Mouse (Mus musculus) gastrocnemius, postnatal 36 days (tissue): ENCODE results near the gene Hdlbp. TPM values are rescaled to one million over a fixed set of nuclear protein-coding genes. Genes with fewer than 3 reads are reported as not detected.
A peak's percentile ranks its signal among the peaks of the same experiment; 100 is the strongest.
"Not testable (repeated sequence)": the region's sequence is repeated elsewhere in the genome, so short reads cannot be mapped to it uniquely, and the experiment has no call there.

Experiments
- DNase-seq, 2 experiments: peaks; one replicate each; pipeline ENCODE4 v3.0.0; 2022
- intact Hi-C: fragments of 180-260 bp; cut with DNase I; formaldehyde crosslinking; loops from one replicate; pipeline ENCODE4 v1.15.1; 2025
- total RNA-seq, 2 experiments: library from RNA; stranded (reverse); gene quantifications; 2 replicates each; pipeline ENCODE4 v1.2.3; 2021

The Hdlbp gene
- total RNA-seq, 2 experiments from 2014 or later, result 289 to 302 TPM

DNA sequence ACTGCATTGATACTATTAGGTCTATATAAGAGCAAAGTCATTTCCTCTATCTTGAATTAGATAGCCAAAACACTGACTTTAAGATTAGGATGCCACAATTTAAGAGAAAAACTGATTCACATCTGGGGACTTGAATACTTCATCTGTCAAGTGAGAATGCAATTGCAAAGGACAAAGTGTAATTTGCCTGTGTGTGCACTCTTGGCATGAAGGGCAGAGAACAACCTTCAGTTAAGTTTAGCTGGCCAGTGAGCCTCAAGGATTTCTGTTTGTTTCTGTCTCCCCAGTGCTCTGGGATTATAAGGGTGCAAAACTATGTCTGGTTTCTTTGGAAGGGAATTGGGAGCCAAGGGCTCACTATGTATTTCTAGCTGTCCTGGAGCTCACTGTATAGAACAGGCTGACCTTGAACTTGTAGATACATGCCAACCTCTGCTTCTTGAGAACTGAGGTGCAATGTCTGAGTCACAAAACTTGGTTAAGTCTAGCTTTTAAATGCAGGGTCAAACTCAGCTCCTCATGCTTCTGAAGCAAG lies 24.8 kb downstream of the Hdlbp start:
- DNase-seq, result no peak
- intact Hi-C loops, result no loop called here

DNA sequence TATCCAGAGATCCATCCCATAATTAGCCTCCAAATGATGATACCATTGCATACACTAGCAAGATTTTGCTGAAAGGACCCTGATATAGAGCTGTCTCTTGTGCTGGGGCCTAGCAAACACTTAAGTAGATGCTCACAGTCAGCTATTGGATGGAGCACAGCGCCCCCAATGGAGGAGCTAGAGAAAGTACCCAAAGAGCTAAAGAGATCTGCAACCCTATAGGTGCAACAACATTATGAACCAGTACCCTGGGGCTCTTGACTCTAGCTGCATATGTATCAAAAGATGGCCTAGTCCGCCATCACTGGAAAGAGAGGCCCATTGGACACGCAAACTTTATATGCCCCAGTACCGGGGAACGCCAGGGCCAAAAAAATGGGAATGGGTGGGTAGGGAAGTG lies 28.5 kb downstream of the Hdlbp start:
- intact Hi-C loops, DNase-seq: not testable (repeated sequence)

DNA sequence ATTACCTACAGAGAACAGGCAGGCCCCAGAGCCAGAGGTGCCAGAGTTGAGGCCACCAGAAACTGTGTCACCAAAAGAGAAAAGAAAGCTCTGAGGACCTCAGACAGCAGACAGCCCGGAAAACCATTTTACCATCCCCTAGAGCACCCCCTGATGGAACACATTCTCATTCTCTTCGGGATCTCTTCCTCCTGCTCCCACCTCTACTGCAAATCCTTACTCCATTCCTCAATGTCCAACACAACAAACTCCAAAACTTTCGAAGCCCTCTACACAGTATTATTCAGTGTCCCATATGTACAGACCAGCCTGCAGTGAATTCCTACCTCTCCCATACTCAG lies 32.8 kb downstream of the Hdlbp start:
- DNase-seq, result no peak
- intact Hi-C loops, result loop anchor here (2.0 to 5.0 kb wide), 2 partner anchors 33 to 62 kb away; partner anchors contain the start of gene Hdlbp

DNA sequence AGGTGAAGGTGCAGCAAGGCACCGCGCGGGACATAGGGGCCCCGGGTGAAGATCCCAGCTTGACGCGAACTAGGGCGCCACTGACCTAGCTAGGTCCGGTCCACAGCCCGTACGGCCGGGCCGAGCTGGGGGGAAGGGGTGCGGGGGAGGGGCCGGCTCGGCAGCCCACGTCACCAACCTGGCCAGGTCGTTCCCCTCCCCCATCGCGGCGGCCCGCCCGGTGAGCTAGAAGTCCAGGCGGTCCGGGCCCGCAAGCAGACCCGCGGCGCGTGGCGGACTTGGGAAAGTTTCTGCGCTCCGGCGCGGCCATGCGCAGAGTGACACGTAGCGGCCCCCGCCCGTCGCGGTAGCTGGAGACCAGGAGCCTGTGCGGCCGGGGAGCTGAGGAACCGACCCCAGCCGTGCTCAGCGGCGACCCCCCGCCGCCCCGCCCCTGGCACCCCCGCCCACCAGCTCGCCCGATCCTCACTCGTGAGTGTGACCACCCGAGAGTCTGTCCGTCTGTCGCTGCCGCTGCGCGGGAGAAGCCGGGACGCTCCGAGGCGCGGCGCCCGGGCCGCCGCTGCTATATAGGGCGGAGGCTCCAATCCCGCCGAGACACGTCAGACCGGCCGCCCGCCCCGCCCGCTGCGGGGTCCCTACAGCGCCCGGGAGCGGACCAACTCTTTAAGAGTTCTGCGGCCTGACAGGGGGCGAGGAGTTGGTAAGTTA lies 33.3 kb downstream of the Hdlbp start:
- intact Hi-C loops, result loop anchor here (2.0 to 5.0 kb wide), 2 partner anchors 34 to 62 kb away; partner anchors contain the start of gene Hdlbp
- DNase-seq, result peak; percentile 73 to 75

DNA sequence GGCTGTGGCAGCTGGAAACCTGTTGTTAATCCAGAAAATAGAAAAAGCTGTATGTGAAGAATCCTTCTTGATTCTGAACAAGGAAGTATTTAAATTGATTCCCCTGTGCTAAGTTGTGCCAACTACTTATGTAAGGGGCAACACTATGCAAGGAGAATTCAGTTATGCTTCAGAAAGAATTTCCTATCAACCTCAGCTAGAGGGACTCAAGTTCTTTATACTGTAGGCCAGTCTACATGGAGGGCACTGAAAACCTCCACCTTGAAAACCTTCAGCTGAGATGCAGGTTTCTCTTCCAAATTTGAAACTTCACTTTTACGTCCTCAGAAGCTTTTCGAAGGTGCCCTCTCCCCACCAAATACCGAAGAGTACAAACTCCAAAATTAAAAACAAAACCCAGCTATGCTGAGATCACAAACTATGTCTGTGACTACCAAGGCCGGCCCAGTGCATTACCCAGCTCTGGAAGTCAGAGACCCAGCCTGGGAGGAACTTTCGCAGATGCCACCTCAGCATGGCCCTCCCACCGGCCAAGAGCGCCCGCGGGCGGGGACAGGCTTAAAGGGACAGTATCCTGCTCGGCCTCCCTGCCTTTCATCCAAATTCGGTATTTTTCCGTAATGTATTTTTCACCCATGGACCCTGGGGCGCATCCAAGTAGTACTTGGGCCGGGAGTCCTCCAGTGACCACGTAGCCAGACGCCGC lies 34.1 kb downstream of the Hdlbp start:
- intact Hi-C loops, result loop anchor here (2.0 to 5.0 kb wide), 3 partner anchors 34 to 63 kb away; partner anchors contain the start of gene Hdlbp

DNA sequence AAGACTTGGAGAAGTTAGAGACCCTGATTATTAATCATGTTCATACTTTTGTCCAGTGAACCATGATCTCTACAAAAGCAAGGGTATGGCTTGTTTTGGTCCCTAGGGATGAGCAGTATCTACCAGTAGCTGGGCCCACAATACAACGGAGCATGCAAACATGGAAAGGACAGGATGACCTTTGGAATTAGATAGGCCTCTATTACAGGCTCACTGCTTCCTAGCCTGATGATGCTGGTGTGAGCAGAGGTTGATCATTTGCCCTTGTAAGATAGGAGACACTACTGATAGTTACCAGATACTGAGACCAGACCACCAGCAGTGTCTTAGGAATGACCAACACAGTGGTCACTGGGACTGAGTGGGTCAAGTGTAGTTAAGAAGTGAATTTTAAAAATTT lies 39.3 kb downstream of the Hdlbp start:
- no peak for DNase-seq
- intact Hi-C loops, result no loop called here

More for the DNA sequence above, 34.1 kb downstream of the Hdlbp start:
- peak; percentile 64 to 81 for DNase-seq

DNA sequence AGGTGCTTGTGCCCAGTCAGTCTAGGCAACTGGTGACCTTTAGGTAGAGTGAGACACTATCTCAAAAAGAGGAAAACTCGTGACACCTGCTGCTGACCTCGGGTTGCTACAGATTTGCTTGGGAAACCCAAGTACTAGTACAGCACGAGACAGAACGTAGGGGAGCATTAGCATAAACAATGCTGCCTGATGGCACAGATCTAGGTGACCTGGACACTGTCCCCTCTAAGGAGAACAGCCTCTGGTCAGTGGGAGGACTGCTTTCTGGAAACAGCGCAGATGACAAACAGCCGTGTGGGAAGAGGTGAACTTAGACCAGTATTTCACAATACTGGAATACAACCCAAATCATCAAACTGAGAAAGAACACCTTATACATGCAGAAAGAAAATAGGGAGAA lies 46.5 kb downstream of the Hdlbp start:
- intact Hi-C loops, result loop anchor here (5.0 kb wide), 1 partner anchor 70 kb away; no protein-coding TSS in a partner anchor
- DNase-seq, result no peak

DNA sequence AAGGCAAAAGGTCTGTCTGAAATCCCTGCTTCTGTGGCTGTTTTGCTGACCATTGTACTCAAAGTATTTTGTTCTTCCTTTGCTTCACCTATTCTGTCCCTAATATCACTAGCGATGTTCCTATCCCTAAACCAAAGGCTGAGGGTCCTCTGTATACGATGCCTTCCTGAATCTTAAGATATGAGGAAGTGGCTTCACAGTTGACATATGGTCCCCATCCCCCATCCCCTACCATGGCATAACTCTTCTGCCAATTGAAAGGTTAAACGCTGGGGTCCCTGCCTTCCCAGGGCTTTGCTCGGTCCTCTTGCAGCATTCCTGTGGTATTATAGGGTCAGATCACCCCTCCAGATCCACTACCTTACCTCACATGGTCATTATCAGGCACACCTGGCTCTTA lies 75.2 kb downstream of the Hdlbp start:
- intact Hi-C loops, result no loop called here
- no peak for DNase-seq

DNA sequence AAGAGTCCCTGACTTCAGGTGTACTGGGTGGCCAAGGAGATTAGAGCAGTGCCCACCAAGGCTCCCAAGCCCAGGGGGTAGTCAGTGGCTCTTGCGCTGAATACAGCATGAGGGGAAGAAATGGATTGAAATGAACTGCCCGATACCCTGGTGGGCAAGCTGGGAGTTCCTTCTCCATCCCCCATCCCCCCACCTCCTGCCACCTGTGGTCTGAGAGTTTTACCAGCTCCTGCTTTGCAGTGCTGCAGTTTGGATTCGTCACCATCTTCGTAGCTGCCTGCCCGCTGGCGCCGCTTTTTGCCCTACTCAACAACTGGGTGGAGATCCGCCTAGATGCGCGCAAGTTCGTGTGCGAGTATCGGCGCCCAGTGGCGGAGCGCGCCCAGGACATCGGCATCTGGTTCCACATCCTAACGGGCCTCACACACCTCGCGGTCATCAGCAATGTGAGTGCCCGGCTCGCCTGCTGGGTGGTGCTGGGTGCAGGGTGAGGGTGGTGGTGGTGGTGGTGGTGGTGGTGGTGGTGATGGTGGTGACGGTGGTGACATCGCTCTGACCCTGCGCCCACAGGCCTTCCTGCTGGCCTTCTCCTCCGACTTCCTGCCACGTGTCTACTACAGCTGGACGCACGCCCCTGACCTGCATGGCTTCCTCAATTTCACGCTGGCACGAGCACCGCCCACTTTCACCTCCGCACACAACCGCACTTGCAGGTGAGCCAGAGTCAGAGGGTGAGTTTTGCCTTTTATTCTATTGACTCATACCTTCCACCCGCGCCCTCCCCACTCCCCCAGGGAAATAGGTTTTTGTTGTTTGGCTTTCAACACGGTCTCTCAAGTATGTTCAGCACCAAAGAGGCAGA lies 77.2 kb downstream of the Hdlbp start:
- intact Hi-C loops, result no loop called here
- no peak for DNase-seq

DNA sequence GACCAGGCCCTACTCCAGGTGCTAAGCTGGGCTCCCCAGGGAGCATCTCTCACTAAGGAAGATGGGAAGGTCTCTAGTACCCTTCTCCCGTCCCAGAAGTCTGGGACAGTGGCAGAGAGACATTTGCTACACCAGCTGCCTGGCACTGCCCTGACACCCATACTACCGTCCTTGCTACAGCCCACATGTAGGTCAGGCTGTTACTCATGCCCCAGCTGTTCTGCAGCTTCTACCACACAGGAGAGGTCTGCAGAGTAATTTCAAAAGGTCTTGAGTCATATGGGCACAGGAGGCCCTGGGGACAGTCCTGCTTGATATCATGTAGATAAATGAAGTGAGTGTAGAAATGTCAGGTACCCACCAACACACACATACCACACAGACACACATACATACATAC lies 89.7 kb downstream of the Hdlbp start:
- DNase-seq, result no peak
- intact Hi-C loops, result no loop called here

DNA sequence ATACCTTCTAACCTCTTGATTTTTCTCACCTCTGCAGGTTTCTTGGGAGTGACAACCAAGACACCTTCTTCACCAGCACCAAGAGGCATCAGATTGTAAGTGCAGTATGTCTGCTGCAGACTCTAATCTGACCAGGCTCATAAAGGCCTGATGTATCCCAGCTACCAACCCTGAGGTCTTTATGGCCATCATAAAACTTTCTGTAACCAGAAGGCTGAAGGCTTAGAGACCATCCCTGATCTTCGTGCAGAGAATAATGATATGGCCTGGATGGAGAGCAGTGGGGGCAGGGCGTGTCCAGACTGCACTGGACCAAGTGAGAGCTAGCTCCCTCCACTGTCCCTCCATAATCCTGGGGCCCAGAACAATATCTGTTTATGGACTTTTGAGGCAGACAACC lies 91.4 kb downstream of the Hdlbp start:
- no peak for DNase-seq
- intact Hi-C loops, result no loop called here

DNA sequence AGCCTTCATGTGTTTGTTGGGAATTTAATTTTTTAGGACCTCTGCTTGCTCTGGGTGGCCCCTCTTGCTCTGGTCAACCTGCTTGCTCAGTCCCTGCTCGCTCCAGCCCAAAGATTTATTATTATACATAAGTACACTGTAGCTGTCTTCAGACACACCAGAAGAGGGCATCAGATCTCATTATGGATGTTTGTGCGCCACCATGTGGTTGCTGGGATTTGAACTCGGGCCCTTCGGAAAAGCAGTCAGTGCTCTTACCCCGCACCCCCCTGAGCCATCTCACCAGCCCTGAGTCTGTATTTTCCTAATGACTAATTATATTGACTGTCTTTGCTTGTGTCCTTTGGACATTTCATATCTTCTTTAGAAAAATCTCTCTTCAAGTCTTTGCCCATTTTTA lies 99.5 kb downstream of the Hdlbp start:
- intact Hi-C loops, result no loop called here
- DNase-seq, result no peak

DNA sequence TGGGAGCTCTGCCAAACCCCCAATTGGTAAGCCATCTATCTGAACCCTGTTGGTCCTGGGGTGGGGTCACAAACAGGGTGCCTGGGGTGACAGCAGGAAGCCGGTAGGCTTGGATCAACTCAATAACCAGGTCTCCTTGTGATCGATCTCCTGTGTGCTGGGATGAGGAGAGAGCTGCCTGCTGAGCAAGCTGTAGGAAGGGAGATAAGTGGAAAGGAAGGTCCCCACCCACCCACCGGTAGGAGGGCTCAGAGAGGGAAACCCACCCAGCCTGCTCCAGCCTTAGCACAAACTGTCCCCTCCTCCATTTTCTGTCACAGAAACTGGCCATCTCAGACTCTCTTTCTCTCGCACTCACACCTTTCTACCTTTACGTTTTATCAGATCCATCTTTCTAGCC lies 101.3 kb downstream of the Hdlbp start:
- DNase-seq, result no peak
- intact Hi-C loops, result no loop called here

DNA sequence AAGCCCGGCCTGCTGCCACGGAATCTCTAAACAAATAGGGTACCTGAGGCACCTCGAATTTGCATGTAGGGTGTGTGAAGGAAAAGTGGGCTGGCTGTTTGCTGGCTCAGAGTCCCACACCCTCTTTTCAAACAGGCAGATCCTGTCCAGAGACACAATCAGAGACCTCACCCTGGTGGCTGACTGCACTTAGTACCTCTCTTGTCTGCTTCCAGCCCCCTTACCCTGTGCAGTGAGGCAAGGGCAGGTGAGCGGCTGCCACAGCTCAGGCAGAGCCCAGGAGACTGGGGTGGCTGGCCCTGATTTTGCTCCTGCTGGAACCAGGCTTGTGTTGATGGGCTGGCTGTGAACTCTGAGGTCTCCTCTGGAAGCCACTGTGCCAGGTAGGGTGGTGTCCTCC lies 105.0 kb downstream of the Hdlbp start, which contains the start of gene Ano7:
Gene Ano7 (plus strand): TSS at position 266 of the 400 bp plus-strand sequence.
- DNase-seq, result no peak
- intact Hi-C loops, result no loop called here

DNA sequence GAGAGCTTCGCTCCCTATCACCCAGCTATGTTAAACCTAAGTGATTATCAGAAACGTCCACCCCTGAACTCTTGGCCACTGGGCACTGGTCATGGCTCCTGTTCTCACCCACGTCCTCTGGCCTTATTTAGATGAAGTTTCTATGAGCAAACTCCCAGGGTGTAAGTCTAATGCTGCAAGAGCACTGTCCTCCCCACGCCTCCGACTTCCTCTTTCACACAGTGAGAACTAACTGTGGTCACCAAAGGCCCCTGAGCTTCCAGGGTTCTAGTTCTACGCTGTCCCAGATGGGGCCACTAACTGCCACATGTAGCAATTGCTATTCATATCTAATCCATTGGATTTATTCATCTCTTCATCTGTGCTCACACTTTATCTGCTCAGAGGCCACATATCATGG lies 113.0 kb downstream of the Hdlbp start:
- DNase-seq, result no peak
- intact Hi-C loops, result no loop called here

DNA sequence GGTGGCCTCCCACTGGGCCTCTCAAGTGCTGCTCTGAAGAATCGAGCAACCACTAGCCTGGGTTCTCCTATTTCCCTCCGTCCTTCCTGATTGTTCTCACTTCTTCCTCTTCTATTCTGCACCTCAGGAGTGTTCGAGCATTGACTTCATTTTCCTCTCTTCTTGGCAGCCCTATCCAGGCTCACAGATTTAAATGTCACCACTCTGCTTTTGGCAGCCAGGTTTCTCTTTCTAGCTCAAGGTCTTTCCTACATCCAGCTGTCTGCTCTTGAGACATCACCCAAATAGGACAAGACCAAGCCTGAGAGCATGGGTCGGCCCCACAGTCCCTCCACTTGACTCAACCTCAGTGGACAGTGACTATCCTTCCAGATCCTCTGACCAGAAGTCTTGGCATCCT lies 116.0 kb downstream of the Hdlbp start:
- no peak for DNase-seq
- intact Hi-C loops, result no loop called here

Other genes starting within 250 kb of the Hdlbp start
- 1 to 10 TPM; 4.3 to 5.4 TPM for gene Sned1, start 243.0 kb downstream of the Hdlbp start, total RNA-seq
- 10 to 100 TPM in 1 of 2 experiments, 1 to 10 TPM in 1; 8.7 to 11.3 TPM for gene Mterf4, start 172.9 kb downstream of the Hdlbp start, total RNA-seq
- gene Ppp1r7, start 136.0 kb downstream of the Hdlbp start, total RNA-seq, result 10 to 100 TPM; 18.9 to 22.7 TPM
- gene Pask, start 135.3 kb downstream of the Hdlbp start, total RNA-seq, result under 1 TPM; 0.20 TPM
- not detected for gene Ano7, start 104.9 kb downstream of the Hdlbp start, total RNA-seq
- gene Farp2, start 33.3 kb upstream of the Hdlbp start, total RNA-seq, result 10 to 100 TPM; 11.5 to 11.9 TPM
- gene Stk25, start 179.8 kb upstream of the Hdlbp start, total RNA-seq, result 10 to 100 TPM; 81.8 to 87.7 TPM
- gene Bok, start 206.8 kb upstream of the Hdlbp start, total RNA-seq, result 1 to 10 TPM; 1.2 to 1.8 TPM